8 mouse cellular contexts compared by ENCODE assay signal in genomic region chr4:45342286-45343155, GRCm38 (mm10). TPM values are rescaled to one million over a fixed set of nuclear protein-coding genes. Genes with fewer than 3 reads are reported as not detected.
DNase-seq lines count a peak whose midpoint lies in the region; ATAC-seq and TF ChIP-seq lines count a peak whose summit lies in the region.

TSS of gene Exosc3 (minus strand) at chr4:45342732.

- H3K4me3 ChIP-seq in ES-Bruce4 (ENCODE audit: low read depth, low read length), result peak within 1 kb of the TSS; percentile 93
- peak within 1 kb of the TSS; percentile 91 for H3K4me3 ChIP-seq in forebrain, embryonic 10.5 days
- peak within 1 kb of the TSS; percentile 98 for H3K4me3 ChIP-seq in liver, postnatal 0 days (ENCODE audit: low read depth, low read length)
- peak within 1 kb of the TSS; percentile 94 for H3K4me3 ChIP-seq in neural tube, embryonic 14.5 days (ENCODE audit: low read depth, low read length)

- peak within 1 kb of the TSS; percentile 88 for H3K9ac ChIP-seq in ES-Bruce4 (ENCODE audit: low read depth, poor library complexity, severe bottlenecking)
- peak within 1 kb of the TSS; percentile 98 for H3K9ac ChIP-seq in liver, postnatal 0 days (replicated peaks)
- peak within 1 kb of the TSS; percentile 90 for H3K9ac ChIP-seq in neural tube, embryonic 14.5 days (replicated peaks; ENCODE audit: low read depth, low read length)

- no peak for TF ChIP-seq EP300 in ES-Bruce4 (IDR thresholded peaks at IDR 0.05; ENCODE audit: insufficient read depth, low read depth, low read length)
- TF ChIP-seq EP300 in liver, postnatal 0 days (IDR thresholded peaks at IDR 0.05; ENCODE audit: low read depth), result no peak

- no peak for TF ChIP-seq POLR2A in ES-Bruce4 (IDR thresholded peaks at IDR 0.05; ENCODE audit: insufficient read depth, low read length)

- ATAC-seq in liver, postnatal 0 days, result peak; percentile 86
- peak; percentile 78 for ATAC-seq in neural tube, embryonic 14.5 days (ENCODE audit: low read depth)

- intact Hi-C loops in heart, postnatal 10 days (cut with DNase I), result loop anchor here (1.0 to 5.0 kb wide), 2 partner anchors 65 to 190 kb away; partner anchors contain the start of gene Shb

- H3K27me3 ChIP-seq in ES-Bruce4 (ENCODE audit: control insufficient read depth, insufficient read depth, low read length, poor library complexity, severe bottlenecking), result no peaks in the 10 kb centered on the region
- no peaks in the 10 kb centered on the region for H3K27me3 ChIP-seq in forebrain, embryonic 10.5 days (ENCODE audit: poor library complexity, severe bottlenecking)
- no peaks in the 10 kb centered on the region for H3K27me3 ChIP-seq in liver, postnatal 0 days (ENCODE audit: insufficient read depth, low read length)
- H3K27me3 ChIP-seq in neural tube, embryonic 14.5 days (ENCODE audit: control insufficient read depth, insufficient read depth, low read length), result no peaks in the 10 kb centered on the region; the same call in 1 of the 2 replicates

- no peaks in the 10 kb centered on the region for H3K36me3 ChIP-seq in ES-Bruce4 (ENCODE audit: control insufficient read depth, insufficient read depth, low read length, poor library complexity, severe bottlenecking)
- H3K36me3 ChIP-seq in forebrain, embryonic 10.5 days (replicated peaks), result peaks cover 26% of the 10 kb centered on the region
- peaks cover 9% of the 10 kb centered on the region; the same call in 1 of the 2 replicates for H3K36me3 ChIP-seq in liver, postnatal 0 days (replicated peaks; ENCODE audit: insufficient read depth, low read length)
- 0 out of 2 replicates have a peak, but pooled peaks cover 4% of the 10 kb centered on the region for H3K36me3 ChIP-seq in neural tube, embryonic 14.5 days (ENCODE audit: control insufficient read depth, insufficient read depth, low read length)

- no peak for TF ChIP-seq CTCF in ES-Bruce4 (IDR thresholded peaks at IDR 0.05; ENCODE audit: low read depth, low read length)
- no peak for TF ChIP-seq CTCF in liver, postnatal 0 days (IDR thresholded peaks at IDR 0.05; ENCODE audit: low read depth)

- peak; percentile 82 for DNase-seq in adrenal gland, adult 2 months
- peak; percentile 51 for DNase-seq in forebrain, embryonic 10.5 days (ENCODE audit: extremely low spot score, low spot score)
- DNase-seq in heart, postnatal 10 days, result peak in 1 of 2 experiments; percentile 73
- DNase-seq in kidney, postnatal 36 days, result peak; percentile 21 to 70
- DNase-seq in liver, postnatal 0 days, result peak; percentile 73
- DNase-seq in T-cell, adult 2 months (ENCODE audit: low spot score), result no peak

- H3K27ac ChIP-seq in ES-Bruce4 (ENCODE audit: insufficient read depth, low read length), result no peak within 1 kb of the TSS
- H3K27ac ChIP-seq in forebrain, embryonic 10.5 days, result peak within 1 kb of the TSS; percentile 93
- peak within 1 kb of the TSS; percentile 99 for H3K27ac ChIP-seq in liver, postnatal 0 days (ENCODE audit: low read depth)
- H3K27ac ChIP-seq in neural tube, embryonic 14.5 days (ENCODE audit: low read depth, low read length), result peak within 1 kb of the TSS; percentile 84

- peak within 1 kb of the TSS; percentile 90 for H3K4me2 ChIP-seq in liver, postnatal 0 days (ENCODE audit: low read depth, low read length)
- peak within 1 kb of the TSS; percentile 93 for H3K4me2 ChIP-seq in neural tube, embryonic 14.5 days (ENCODE audit: low read depth, low read length)

- under 1% methylated on average over 76 of the region's 76 CpGs for WGBS in forebrain, embryonic 10.5 days
- under 1% methylated on average over 70 of the region's 76 CpGs for WGBS in liver, postnatal 0 days (ENCODE audit: insufficient replicate concordance)
- under 1% methylated on average over 73 of the region's 76 CpGs for WGBS in neural tube, embryonic 14.5 days

- H3K4me1 ChIP-seq in ES-Bruce4 (ENCODE audit: control insufficient read depth, insufficient read depth, low read length), result peaks cover 2% of the 10 kb centered on the region
- H3K4me1 ChIP-seq in forebrain, embryonic 10.5 days, result peaks cover 26% of the 10 kb centered on the region
- peaks cover 15% of the 10 kb centered on the region for H3K4me1 ChIP-seq in liver, postnatal 0 days (ENCODE audit: insufficient read depth)
- H3K4me1 ChIP-seq in neural tube, embryonic 14.5 days (ENCODE audit: control insufficient read depth, insufficient read depth, low read length), result peaks cover 15% of the 10 kb centered on the region

- no peaks in the 10 kb centered on the region for H3K9me3 ChIP-seq in ES-Bruce4 (replicated peaks; ENCODE audit: control insufficient read depth, insufficient read depth, low read length, poor library complexity, severe bottlenecking)
- no peaks in the 10 kb centered on the region for H3K9me3 ChIP-seq in forebrain, embryonic 10.5 days
- no peaks in the 10 kb centered on the region for H3K9me3 ChIP-seq in liver, postnatal 0 days (ENCODE audit: low read length)
- H3K9me3 ChIP-seq in neural tube, embryonic 14.5 days (ENCODE audit: control insufficient read depth, low read length), result no peaks in the 10 kb centered on the region

RNA-seq across cellular contexts. Expression of gene Exosc3, which starts in this region (rescaled TPM):
- polyA plus RNA-seq in ES-Bruce4 (2011; ENCODE audit: insufficient read depth, insufficient read length, low read depth, missing spikeins), result 60.0 and 73.4 TPM in 2 replicates
- 10 to 100 TPM; 24.3 to 38.1 TPM for total RNA-seq in adrenal gland, adult 2 months (2021)
- 21.4 and 30.3 TPM in 2 replicates for polyA plus RNA-seq in adrenal gland, adult 2 months (2012; rRNA removed)
- polyA plus RNA-seq in forebrain, embryonic 10.5 days (2016; fragmentation: Nextera tagmentation; extraction: Ambion mirVana), result 124 and 125 TPM in 2 replicates
- total RNA-seq in heart, postnatal 10 days (2021), result 10 to 100 TPM; 11.2 to 16.9 TPM
- 36.4 and 37.4 TPM in 2 replicates for polyA plus RNA-seq in liver, postnatal 0 days (2015; fragmentation: Nextera tagmentation; extraction: Ambion mirVana)
- polyA plus RNA-seq in neural tube, embryonic 14.5 days (2014; fragmentation: Nextera tagmentation; extraction: Ambion mirVana), result 29.8 and 30.2 TPM in 2 replicates
